Mouse (Mus musculus) limb, embryonic 11.5 days (tissue): ENCODE results near the gene Gtf2h1. TPM values are rescaled to one million over a fixed set of nuclear protein-coding genes. Genes with fewer than 3 reads are reported as not detected.

ENCODE experiments used
- ATAC-seq: fragments of 200-750 bp; cut with Nextera tagmentation; 2 replicates; pipeline ENCODE4 v1.8.0; 2017; ENCODE audit warnings: low read depth; ENCODE audit not compliant: insufficient number of reproducible peaks, low FRiP score, low TSS enrichment
- DNase-seq: peaks from one replicate; pipeline ENCODE4 v3.0.0-alpha.2; 2015; ENCODE audit warnings: low spot score
- H3K27ac ChIP-seq: fragments of 300-500 bp; sonication (generic); replicated peaks from 2 replicates; pipeline ENCODE4 v1.5.1; 2014; ENCODE audit warnings: low read depth, mild to moderate bottlenecking, low read length
- H3K27me3 ChIP-seq: fragments of 300-500 bp; sonication (generic); 2 replicates; pipeline ENCODE4 v1.6.1; 2014; ENCODE audit warnings: mild to moderate bottlenecking, low read length, mixed read lengths; ENCODE audit not compliant: control insufficient read depth, insufficient read depth
- H3K36me3 ChIP-seq: fragments of 300-500 bp; sonication (generic); 2 replicates; pipeline ENCODE4 v1.6.1; 2014; ENCODE audit warnings: mild to moderate bottlenecking, low read length, moderate library complexity, mixed read lengths; ENCODE audit not compliant: control insufficient read depth, insufficient read depth
- H3K4me1 ChIP-seq: fragments of 300-500 bp; sonication (generic); 2 replicates; pipeline ENCODE4 v1.6.1; 2014; ENCODE audit warnings: low read length, mixed read lengths; ENCODE audit not compliant: control insufficient read depth, insufficient read depth
- H3K4me2 ChIP-seq: fragments of 300-500 bp; sonication (generic); 2 replicates; pipeline ENCODE4 v1.6.1; 2014; ENCODE audit warnings: low read depth, mild to moderate bottlenecking, moderate library complexity; ENCODE audit not compliant: severe bottlenecking
- H3K4me3 ChIP-seq: fragments of 300-500 bp; sonication (generic); 2 replicates; pipeline ENCODE4 v1.5.1; 2014; ENCODE audit warnings: low read depth, low read length
- H3K9ac ChIP-seq: fragments of 300-500 bp; sonication (generic); 2 replicates; pipeline ENCODE4 v1.6.1; 2014; ENCODE audit warnings: mild to moderate bottlenecking, low read length
- H3K9me3 ChIP-seq: fragments of 300-500 bp; sonication (generic); 2 replicates; pipeline ENCODE4 v1.6.1; 2016; ENCODE audit warnings: low read length; ENCODE audit not compliant: control insufficient read depth
- WGBS: fragments of 180-500 bp; shearing (Covaris S2); extraction: QIAGEN DNeasy Blood & Tissue Kit; methylation state at CpG from one replicate; pipeline ENCODE4 v1.1.7; 2014; 5-methylcytosine and 5-hydroxymethylcytosine counted together
- polyA plus RNA-seq: library from polyadenylated mRNA; unstranded; fragments of >200 nt; fragmentation: Nextera tagmentation; extraction: Ambion mirVana; gene quantifications from 2 replicates; pipeline ENCODE4 v1.2.1, GENCODE M21; 2014

Gene Gtf2h1
- polyA plus RNA-seq = 51.0 and 51.6 TPM in 2 replicates

DNA sequence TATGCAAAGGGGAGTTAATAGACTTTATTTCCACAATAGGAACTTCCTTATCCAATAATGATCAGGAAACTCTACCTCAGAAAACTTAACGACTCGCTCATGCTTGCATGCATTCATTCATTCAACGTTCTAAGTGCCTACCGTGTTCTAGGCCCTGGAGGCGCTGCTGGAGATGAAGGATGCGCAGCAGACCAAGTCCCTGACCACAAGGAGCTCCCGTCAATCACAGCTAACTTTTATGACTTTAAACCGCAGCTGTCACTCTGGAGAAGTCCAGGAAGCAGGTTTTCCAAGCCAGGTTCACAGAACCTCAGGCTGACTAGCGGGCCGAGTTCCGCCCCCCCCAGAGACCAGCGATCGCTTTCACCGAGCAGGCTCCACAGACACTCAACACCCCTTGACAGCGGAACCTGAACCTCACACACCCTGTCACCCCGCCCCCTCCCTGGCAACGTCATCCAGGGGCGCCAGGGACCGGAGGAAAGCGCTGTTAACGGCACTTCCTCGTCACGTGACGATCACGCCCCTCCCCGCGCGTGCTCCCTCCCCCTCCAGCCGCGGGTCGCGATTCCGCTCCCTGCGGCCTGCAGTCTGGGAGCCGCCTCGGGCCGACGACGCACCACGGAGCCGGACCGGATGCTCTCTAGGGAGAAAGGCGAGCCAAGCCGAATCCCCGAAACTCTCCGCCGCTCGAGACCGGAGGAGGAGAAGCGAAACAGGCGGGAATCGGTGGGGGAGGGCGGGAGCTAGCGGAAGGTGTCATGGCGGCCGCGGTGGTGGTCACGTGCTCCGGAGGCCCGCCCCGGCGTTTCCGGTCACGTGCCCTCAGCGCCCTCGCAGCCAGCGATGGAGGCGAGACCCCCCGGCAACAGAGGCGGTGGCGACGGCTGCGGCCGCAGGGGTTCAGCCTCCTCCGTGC lies at the start of gene Gtf2h1, which contains the start of gene Hps5:
Gene Gtf2h1 (plus strand): TSS at position 817 of the 919 bp plus-strand sequence.
Gene Hps5 (minus strand): TSS at position 778 of the 919 bp plus-strand sequence.
- DNase-seq (peak; percentile 99), ATAC-seq (peak; percentile 98)
- Histone ChIP-seq H3K4me3 (peak within 1 kb of the TSS; percentile 91), H3K36me3 (no peaks in the 10 kb centered on the region), H3K27me3 (no peaks in the 10 kb centered on the region), H3K9me3 (no peaks in the 10 kb centered on the region), H3K27ac (peak within 1 kb of the TSS; percentile 70), H3K4me1 (peaks cover 4% of the 10 kb centered on the region; the same call in 1 of the 2 replicates), H3K9ac (peak within 1 kb of the TSS; percentile 96), H3K4me2 (peak within 1 kb of the TSS; percentile 80)
- WGBS = under 1% methylated on average over 64 of the region's 75 CpGs

DNA sequence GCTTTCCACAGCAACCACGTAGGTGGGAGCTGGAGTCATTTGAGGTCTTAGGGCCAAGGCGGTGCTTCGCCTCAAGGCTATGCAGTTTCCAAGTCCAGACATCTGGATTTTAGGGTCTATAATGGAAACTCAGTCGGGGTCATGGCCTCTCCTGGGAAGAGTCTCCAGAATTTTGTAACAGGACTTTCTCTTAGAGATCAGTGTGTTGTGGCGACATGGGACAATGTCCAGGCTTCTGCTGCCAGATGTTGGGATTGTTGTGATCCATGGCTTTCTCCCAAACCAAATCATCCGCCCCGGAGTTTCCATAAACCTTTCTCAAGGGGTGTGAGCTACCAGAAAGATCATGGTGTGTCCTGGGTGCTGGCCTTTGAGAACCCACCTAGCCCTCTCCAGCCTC lies 49.5 kb upstream of the Gtf2h1 start:
- Histone ChIP-seq H3K9ac (no peak overlapping the region), H3K36me3 (no peaks in the 10 kb centered on the region), H3K27ac (no peak overlapping the region), H3K4me1 (no peaks in the 10 kb centered on the region), H3K27me3 (no peaks in the 10 kb centered on the region), H3K9me3 (no peaks in the 10 kb centered on the region), H3K4me2 (no peak overlapping the region), H3K4me3 (no peak overlapping the region)
- ATAC-seq (no peak), DNase-seq (no peak)
- WGBS = 52% methylated on average over 7 of the region's 7 CpGs

DNA sequence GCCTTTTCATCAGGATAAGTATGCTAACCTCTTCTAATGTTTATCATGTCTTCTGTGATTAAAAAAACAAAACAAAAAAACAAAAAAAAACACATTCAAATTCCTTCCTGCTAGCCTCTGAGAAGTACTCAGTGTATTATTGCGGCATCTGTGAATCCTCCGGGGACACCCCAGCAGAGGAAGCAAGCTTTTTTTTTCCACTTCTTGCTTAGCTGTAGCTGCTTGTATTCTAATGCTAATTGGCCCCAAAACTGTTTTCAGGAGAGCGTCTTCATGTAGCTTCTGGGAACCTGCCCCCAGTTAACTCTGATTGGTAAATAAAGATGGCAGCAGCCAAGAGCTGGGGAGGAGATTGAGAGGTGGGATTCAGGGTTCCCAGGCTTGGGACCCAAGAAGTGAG lies 47.4 kb upstream of the Gtf2h1 start:
- Histone ChIP-seq H3K27me3 (no peaks in the 10 kb centered on the region), H3K4me2 (no peak overlapping the region), H3K36me3 (no peaks in the 10 kb centered on the region), H3K4me1 (no peaks in the 10 kb centered on the region), H3K9me3 (no peaks in the 10 kb centered on the region), H3K9ac (no peak overlapping the region), H3K4me3 (no peak overlapping the region), H3K27ac (no peak overlapping the region)
- ATAC-seq (no peak), DNase-seq (no peak)
- WGBS = 64% methylated on average over 3 of the region's 3 CpGs

DNA sequence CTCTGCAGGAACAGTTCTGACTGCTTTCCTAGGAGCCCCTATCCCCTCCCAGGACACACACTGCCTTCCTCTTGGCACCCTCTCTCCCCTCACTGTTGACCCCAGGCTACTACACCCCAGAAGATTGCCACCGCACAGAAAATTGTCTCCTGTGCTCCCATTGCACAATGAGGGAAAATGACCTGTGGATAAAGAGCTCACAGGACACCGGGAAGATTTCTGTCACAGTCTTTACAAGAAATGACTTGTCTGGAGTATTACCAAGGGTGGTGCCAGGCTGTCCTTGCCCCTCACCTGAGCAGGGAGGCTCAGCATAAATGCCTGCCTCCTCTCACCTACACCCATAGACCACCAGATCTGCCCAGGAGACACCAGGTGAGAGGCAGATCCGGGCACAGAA lies 44.4 kb upstream of the Gtf2h1 start, which contains the start of gene Saa2:
Gene Saa2 (plus strand): TSS at position 301 of the 400 bp plus-strand sequence.
- ATAC-seq (no peak), DNase-seq (no peak)
- Histone ChIP-seq H3K4me3 (no peak within 1 kb of the TSS), H3K9ac (no peak within 1 kb of the TSS), H3K27ac (no peak within 1 kb of the TSS), H3K9me3 (no peaks in the 10 kb centered on the region), H3K4me1 (no peaks in the 10 kb centered on the region), H3K27me3 (no peaks in the 10 kb centered on the region), H3K4me2 (no peak within 1 kb of the TSS), H3K36me3 (no peaks in the 10 kb centered on the region)
- WGBS = 77% methylated on average over 3 of the region's 3 CpGs

DNA sequence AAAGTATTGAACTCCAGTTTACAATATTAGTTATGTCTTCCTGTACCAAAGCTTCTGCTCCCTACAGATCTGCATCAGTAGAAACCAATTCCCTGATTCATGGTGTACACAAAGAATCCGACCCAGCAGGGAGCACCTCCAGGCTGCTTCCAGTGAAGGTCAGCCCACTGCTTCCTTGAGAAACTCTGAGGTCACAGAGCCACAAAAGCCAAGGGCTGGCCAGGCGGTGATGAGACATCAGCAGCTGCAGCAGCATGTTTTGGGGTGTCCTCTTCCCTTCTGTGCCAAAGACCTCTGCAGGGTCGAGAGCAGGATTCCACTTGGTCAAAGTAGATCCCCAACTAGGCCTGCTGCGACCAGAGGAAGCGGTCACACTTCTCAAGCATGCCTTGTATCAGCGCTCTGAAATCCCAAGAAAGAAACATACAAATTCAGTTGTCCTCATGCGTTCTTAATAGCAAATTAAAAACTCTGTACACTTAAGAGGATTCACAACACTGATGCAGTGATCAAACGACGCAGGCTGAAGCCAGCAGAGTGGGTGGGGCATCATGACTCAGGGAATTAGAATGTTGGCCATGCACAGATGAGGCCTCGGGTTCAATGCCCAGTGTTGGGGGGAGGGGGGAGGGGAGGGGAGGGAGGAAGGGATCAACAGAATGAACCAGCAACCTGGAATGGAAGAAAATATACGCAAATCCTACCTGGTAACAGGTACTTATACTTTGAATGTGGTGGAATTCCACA lies 34.7 kb upstream of the Gtf2h1 start:
- WGBS = 82% methylated on average over 11 of the region's 11 CpGs
- no peak overlapping the region for H3K4me2 ChIP-seq
- peaks cover 7% of the 10 kb centered on the region; the same call in 1 of the 2 replicates for H3K36me3 ChIP-seq
- DNase-seq (no peak), ATAC-seq (no peak)
- no peak overlapping the region for H3K27ac ChIP-seq
- no peak overlapping the region for H3K4me3 ChIP-seq
- H3K9ac ChIP-seq = no peak overlapping the region
- no peaks in the 10 kb centered on the region for H3K27me3 ChIP-seq
- no peaks in the 10 kb centered on the region for H3K4me1 ChIP-seq
- no peaks in the 10 kb centered on the region for H3K9me3 ChIP-seq

DNA sequence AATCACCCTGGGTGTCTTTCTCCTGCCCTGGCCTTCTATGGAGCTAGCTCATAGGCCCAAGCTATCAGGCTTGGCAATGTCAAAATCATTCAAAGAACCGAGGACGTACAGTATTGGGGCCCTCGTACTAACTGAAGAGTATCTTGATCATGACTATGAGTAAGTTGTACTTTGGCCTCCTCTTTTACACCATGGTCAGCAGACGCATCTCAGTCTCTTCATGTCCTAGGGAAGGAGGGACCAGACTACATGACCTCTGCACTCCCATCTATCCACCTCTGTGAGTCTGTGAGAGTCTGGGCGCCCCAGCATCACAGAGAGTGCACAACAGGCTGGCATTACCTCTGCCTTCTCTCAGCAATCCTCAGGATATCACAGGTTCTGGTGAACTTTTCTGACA lies 33.3 kb upstream of the Gtf2h1 start:
- no peaks in the 10 kb centered on the region for H3K4me1 ChIP-seq
- no peaks in the 10 kb centered on the region for H3K9me3 ChIP-seq
- ATAC-seq (no peak), DNase-seq (no peak)
- peaks cover 7% of the 10 kb centered on the region; the same call in 1 of the 2 replicates for H3K36me3 ChIP-seq
- H3K4me3 ChIP-seq = no peak overlapping the region
- H3K4me2 ChIP-seq = no peak overlapping the region
- no peak overlapping the region for H3K9ac ChIP-seq
- no peaks in the 10 kb centered on the region for H3K27me3 ChIP-seq
- no peak overlapping the region for H3K27ac ChIP-seq
- 90% methylated on average over 5 of the region's 5 CpGs for WGBS

DNA sequence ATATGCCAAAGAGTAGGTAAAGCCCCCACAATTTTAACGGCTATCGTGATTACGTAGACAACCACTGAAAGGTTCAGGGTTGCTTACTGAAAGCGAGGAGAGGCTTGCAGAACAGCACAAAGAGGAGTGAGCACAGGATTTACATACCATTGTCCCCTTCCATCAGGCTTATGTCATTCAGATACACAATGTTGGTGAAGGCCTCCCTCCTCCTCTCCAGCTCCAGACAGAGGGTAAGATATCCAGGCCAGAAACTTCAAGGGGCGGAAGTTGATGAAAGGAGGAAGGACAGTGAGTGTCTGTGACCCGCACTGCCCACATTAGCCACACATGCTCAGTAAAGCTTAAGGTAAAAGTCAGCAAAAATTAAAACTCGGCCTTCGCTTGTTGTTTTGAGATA lies 31.2 kb upstream of the Gtf2h1 start:
- no peaks in the 10 kb centered on the region for H3K27me3 ChIP-seq
- H3K9ac ChIP-seq = no peak overlapping the region
- H3K36me3 ChIP-seq = peaks cover 16% of the 10 kb centered on the region
- no peaks in the 10 kb centered on the region for H3K9me3 ChIP-seq
- H3K4me2 ChIP-seq = no peak overlapping the region
- H3K4me1 ChIP-seq = no peaks in the 10 kb centered on the region
- no peak overlapping the region for H3K4me3 ChIP-seq
- WGBS = 93% methylated on average over 8 of the region's 8 CpGs
- H3K27ac ChIP-seq = no peak overlapping the region
- ATAC-seq (no peak), DNase-seq (no peak)

DNA sequence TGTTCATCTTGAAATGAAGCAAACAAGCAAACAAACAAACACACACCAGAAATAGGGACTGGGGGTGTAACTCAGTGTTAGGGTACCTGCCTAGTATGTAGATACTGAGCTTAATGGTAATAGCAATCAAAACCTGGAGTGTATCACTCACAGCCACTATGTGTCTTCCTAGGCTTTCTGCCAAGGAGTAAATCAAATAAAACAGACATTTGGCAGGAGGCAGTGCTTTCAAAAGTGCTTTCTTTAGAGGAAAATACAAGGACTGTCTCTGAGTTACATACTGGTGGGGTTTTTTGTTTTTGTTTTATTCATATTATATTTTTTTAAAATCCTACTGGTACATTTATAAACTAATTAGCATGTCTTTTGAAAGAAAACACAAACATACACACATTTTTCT lies 28.5 kb upstream of the Gtf2h1 start:
- no peak overlapping the region for H3K4me2 ChIP-seq
- H3K27ac ChIP-seq = no peak overlapping the region
- peaks cover 16% of the 10 kb centered on the region for H3K36me3 ChIP-seq
- H3K9ac ChIP-seq = no peak overlapping the region
- H3K9me3 ChIP-seq = no peaks in the 10 kb centered on the region
- ATAC-seq (no peak), DNase-seq (no peak)
- H3K27me3 ChIP-seq = no peaks in the 10 kb centered on the region
- no peaks in the 10 kb centered on the region for H3K4me1 ChIP-seq
- no peak overlapping the region for H3K4me3 ChIP-seq
